Mouse (Mus musculus) embryonic facial prominence, embryonic 10.5 days (tissue): Measurements from ENCODE around the gene Nktr. TPM values are rescaled to one million over a fixed set of nuclear protein-coding genes. Genes with fewer than 3 reads are reported as not detected.

Source experiments
- polyA plus RNA-seq: library from polyadenylated mRNA; unstranded; fragments of >200 nt; fragmentation: Nextera tagmentation; extraction: Ambion mirVana; gene quantifications from 2 replicates; pipeline ENCODE4 v1.2.1, GENCODE M21; 2016

Gene Nktr
- polyA plus RNA-seq, 1 experiment from 2014 or later: 62.9 TPM

Other genes with a start within 250 kb of the Nktr start
- 0.91 and 0.99 TPM in 2 replicates for gene Cck, start 223.5 kb upstream of the Nktr start, polyA plus RNA-seq
- gene Lyzl4, start 77.1 kb upstream of the Nktr start, polyA plus RNA-seq: not detected in 2 replicates
- 0.16 and 0.33 TPM in 2 replicates for gene Vipr1, start 76.5 kb upstream of the Nktr start, polyA plus RNA-seq
- 14.9 and 17.8 TPM in 2 replicates for gene Sec22c, start 13.7 kb upstream of the Nktr start, polyA plus RNA-seq
- gene Ss18l2, start 8.8 kb upstream of the Nktr start, polyA plus RNA-seq: 91.0 and 92.4 TPM in 2 replicates
- gene Zfp651, start 40.2 kb downstream of the Nktr start, polyA plus RNA-seq: 5.3 and 6.4 TPM in 2 replicates
- 0.17 and 0.26 TPM in 2 replicates for gene Klhl40, start 58.4 kb downstream of the Nktr start, polyA plus RNA-seq
- gene Hhatl, start 73.3 kb downstream of the Nktr start, polyA plus RNA-seq: not detected in 2 replicates
- gene Ccdc13, start 120.3 kb downstream of the Nktr start, polyA plus RNA-seq: 0.83 and 1.2 TPM in 2 replicates
- gene Higd1a, start 139.2 kb downstream of the Nktr start, polyA plus RNA-seq: 195 and 201 TPM in 2 replicates
- 0.18 and 0.52 TPM in 2 replicates for gene Ackr2, start 179.2 kb downstream of the Nktr start, polyA plus RNA-seq
- gene Cyp8b1, start 197.1 kb downstream of the Nktr start, polyA plus RNA-seq: not detected in 2 replicates
- 0.37 and 0.53 TPM in 2 replicates for gene Fam198a, start 231.8 kb downstream of the Nktr start, polyA plus RNA-seq